Mouse (Mus musculus) megakaryocyte, embryonic 14.5 days (primary cell): Measurements from ENCODE around the gene Pde6g. TPM values are rescaled to one million over a fixed set of nuclear protein-coding genes. Genes with fewer than 3 reads are reported as not detected.
A peak's percentile ranks its signal among the peaks of the same experiment; 100 is the strongest.

ENCODE experiments used
- H3K27me3 ChIP-seq: replicated peaks from 2 replicates; pipeline ENCODE3; 2012; ENCODE audit warnings: inconsistent platforms
- H3K36me3 ChIP-seq: replicated peaks from 2 replicates; pipeline ENCODE3; 2012; ENCODE audit warnings: low read length, inconsistent platforms, mixed read lengths
- H3K4me1 ChIP-seq: 2 replicates; pipeline ENCODE4 v1.6.1; 2012; ENCODE audit warnings: inconsistent platforms
- H3K4me3 ChIP-seq: replicated peaks from 2 replicates; pipeline ENCODE3; 2012; ENCODE audit warnings: moderate library complexity, mild to moderate bottlenecking, inconsistent platforms
- H3K9me3 ChIP-seq: 2 replicates; pipeline ENCODE4 v1.6.1; 2012; ENCODE audit warnings: inconsistent platforms
- FLI1 ChIP-seq: IDR thresholded peaks from 2 replicates; pipeline ENCODE4 v1.6.1; 2012; ENCODE audit warnings: low read length, inconsistent platforms, mixed read lengths
- GATA1 ChIP-seq: IDR thresholded peaks from 3 replicates; pipeline ENCODE4 v1.6.1; 2012; ENCODE audit warnings: mixed read lengths, low read length, inconsistent platforms, borderline replicate concordance
- polyA plus RNA-seq: library from polyadenylated mRNA; stranded (reverse); fragments of >175 nt; gene quantifications from 2 replicates; pipeline ENCODE4 v1.2.3, GENCODE M21; 2012; ENCODE audit warnings: low replicate concordance; ENCODE audit not compliant: insufficient read depth

The Pde6g gene
- polyA plus RNA-seq, 1 experiment, result not detected

- Histone ChIP-seq H3K4me1 (peaks cover 36% of the 10 kb centered on the region), H3K27me3 (no peaks in the 10 kb centered on the region), H3K4me3 (peak overlapping the region; percentile 99), H3K36me3 (peaks cover 73% of the 10 kb centered on the region), H3K9me3 (no peaks in the 10 kb centered on the region)
- TF ChIP-seq FLI1, result no peak
- no peak for TF ChIP-seq GATA1
Observed at GRCm38 (mm10) chr11:120467736-120468092, 14.4 kb upstream of the Pde6g start.

GRCm38 (mm10) chr11:120467051-120467735 is 13.9 kb upstream of the Pde6g start, which contains the start of gene Arl16:
Gene Arl16 (minus strand): TSS chr11:120467607.
- TF ChIP-seq GATA1 (no peak), FLI1 (no peak)
- Histone ChIP-seq H3K9me3 (no peaks in the 10 kb centered on the region), H3K27me3 (no peaks in the 10 kb centered on the region), H3K4me1 (peaks cover 36% of the 10 kb centered on the region), H3K4me3 (peak within 1 kb of the TSS; percentile 99), H3K36me3 (peaks cover 73% of the 10 kb centered on the region)

GRCm38 (mm10) chr11:120465521-120465920 is 12.2 kb upstream of the Pde6g start:
- H3K4me3 ChIP-seq, result peak overlapping the region; percentile 1
- peaks cover 73% of the 10 kb centered on the region for H3K36me3 ChIP-seq
- H3K27me3 ChIP-seq, result no peaks in the 10 kb centered on the region
- no peaks in the 10 kb centered on the region for H3K9me3 ChIP-seq
- TF ChIP-seq FLI1, result no peak
- TF ChIP-seq GATA1, result no peak
- peaks cover 39% of the 10 kb centered on the region for H3K4me1 ChIP-seq

DNA sequence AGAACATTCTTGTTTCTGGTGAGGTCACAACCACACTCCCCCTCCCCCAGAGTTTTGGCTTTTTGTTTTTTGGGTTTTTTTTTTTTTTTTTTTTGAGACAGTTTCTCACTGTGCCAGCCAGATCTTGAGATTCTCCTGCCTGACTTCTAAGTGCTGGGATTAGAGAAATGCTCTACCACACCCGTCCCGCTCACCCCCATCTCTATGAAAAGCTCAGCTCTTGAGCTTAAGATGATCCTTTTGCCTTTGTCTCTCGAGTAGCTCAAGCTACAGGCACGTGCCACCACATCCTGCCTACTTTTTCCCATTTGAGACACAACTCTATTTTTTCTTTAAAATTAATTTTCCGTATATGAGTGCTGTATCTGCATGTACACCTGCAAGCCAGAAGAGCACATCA is 11.1 kb upstream of the Pde6g start:
- peaks cover 44% of the 10 kb centered on the region for H3K4me1 ChIP-seq
- TF ChIP-seq FLI1, result no peak
- no peak for TF ChIP-seq GATA1
- no peaks in the 10 kb centered on the region for H3K9me3 ChIP-seq
- no peaks in the 10 kb centered on the region for H3K27me3 ChIP-seq
- no peak overlapping the region for H3K4me3 ChIP-seq
- H3K36me3 ChIP-seq, result peaks cover 70% of the 10 kb centered on the region

DNA sequence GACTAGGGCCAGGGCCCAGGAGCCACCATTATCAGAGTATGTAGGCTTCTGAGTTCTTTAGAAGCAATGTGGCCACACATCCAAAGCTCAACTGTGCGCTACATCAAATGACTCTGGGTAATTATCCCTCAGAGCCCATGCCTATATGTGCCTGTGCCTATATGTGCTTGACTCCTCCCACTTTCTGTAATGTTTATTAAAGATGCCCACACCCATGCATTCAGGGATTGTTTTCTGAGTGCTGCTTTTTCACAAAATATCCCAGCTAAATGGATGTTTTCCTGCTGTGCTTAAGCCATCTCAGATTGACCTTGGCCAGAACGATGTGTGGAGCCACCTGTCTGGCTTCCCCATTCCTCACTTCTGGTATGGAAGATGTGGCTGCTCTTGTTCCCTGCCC is 10.2 kb upstream of the Pde6g start:
- H3K4me1 ChIP-seq, result peaks cover 44% of the 10 kb centered on the region
- TF ChIP-seq FLI1 (no peak), GATA1 (no peak)

DNA sequence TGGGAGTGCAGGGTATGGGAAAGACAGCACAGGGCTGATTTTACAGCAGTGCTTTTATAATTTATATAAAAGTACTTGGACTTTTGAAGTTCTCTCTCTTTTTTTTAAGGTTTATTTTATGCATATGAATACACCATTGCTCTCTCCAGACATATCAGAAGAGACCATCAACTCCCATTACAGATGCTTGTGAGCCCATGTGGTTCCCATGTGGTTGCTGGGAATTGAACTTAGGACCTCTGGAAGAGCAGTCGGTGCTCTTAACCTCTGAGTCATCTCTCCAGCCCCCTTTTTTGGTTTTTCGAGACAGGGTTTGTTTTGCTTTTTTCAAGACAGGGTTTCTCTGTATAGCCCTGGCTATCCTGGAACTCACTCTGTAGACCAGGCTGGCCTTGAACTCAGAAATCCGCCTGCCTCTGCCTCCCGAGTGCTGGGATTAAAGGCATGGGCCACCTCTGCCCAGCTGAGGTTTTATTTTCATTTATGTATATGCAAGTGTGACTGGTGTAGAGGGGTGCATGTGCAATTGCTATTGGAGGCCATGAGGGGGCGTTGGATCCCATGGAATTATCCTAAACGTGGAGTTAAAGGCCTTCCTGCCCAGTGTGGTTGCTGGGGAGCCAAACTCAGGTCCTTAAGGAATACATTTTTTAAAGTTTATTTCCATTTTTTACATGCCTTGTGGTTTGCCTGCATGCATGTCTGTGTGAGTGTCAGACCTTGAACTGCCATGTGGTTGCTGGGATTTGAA is 5.7 kb upstream of the Pde6g start:
- Histone ChIP-seq H3K27me3 (no peaks in the 10 kb centered on the region), H3K4me3 (peak overlapping the region; percentile 94), H3K4me1 (peaks cover 47% of the 10 kb centered on the region), H3K36me3 (peaks cover 68% of the 10 kb centered on the region), H3K9me3 (no peaks in the 10 kb centered on the region)
- TF ChIP-seq FLI1 (no peak), GATA1 (no peak)

More for the DNA sequence above, 10.2 kb upstream of the Pde6g start:
- peaks cover 64% of the 10 kb centered on the region for H3K36me3 ChIP-seq
- H3K27me3 ChIP-seq, result no peaks in the 10 kb centered on the region
- H3K9me3 ChIP-seq, result no peaks in the 10 kb centered on the region
- no peak overlapping the region for H3K4me3 ChIP-seq

GRCm38 (mm10) chr11:120457772-120458751 is 4.8 kb upstream of the Pde6g start, which contains the start of the genes Oxld1 and Ccdc137:
Gene Oxld1 (minus strand): TSS chr11:120458068.
Gene Ccdc137 (plus strand): TSS chr11:120458115.
- H3K4me1 ChIP-seq, result peaks cover 55% of the 10 kb centered on the region
- no peaks in the 10 kb centered on the region for H3K9me3 ChIP-seq
- H3K27me3 ChIP-seq, result no peaks in the 10 kb centered on the region
- H3K36me3 ChIP-seq, result peaks cover 58% of the 10 kb centered on the region
- TF ChIP-seq GATA1, result no peak
- TF ChIP-seq FLI1, result no peak; the same call in 1 of the 2 replicates
- H3K4me3 ChIP-seq, result peak within 1 kb of the TSS; percentile 94

- TF ChIP-seq GATA1 (no peak), FLI1 (no peak)
- H3K27me3 ChIP-seq, result no peaks in the 10 kb centered on the region
- no peaks in the 10 kb centered on the region for H3K9me3 ChIP-seq
- H3K4me3 ChIP-seq, result peak overlapping the region; percentile 94
- peaks cover 58% of the 10 kb centered on the region for H3K4me1 ChIP-seq
- H3K36me3 ChIP-seq, result peaks cover 53% of the 10 kb centered on the region
Observed at GRCm38 (mm10) chr11:120457370-120457769, 4.1 kb upstream of the Pde6g start.

- Histone ChIP-seq H3K4me1 (peaks cover 54% of the 10 kb centered on the region), H3K4me3 (no peak overlapping the region), H3K9me3 (no peaks in the 10 kb centered on the region), H3K27me3 (peaks cover 5% of the 10 kb centered on the region), H3K36me3 (peaks cover 34% of the 10 kb centered on the region)
- TF ChIP-seq GATA1 (no peak), FLI1 (no peak)
Observed at GRCm38 (mm10) chr11:120455413-120455812, 2.1 kb upstream of the Pde6g start.
